Mouse (Mus musculus): ENCODE data around the gene Gm36245. TPM values are rescaled to one million over a fixed set of nuclear protein-coding genes. Genes with fewer than 3 reads are reported as not detected.

Gm36245 gene
- polyA plus RNA-seq, 1 experiment from 2014 or later = not detected

Other genes starting within 250 kb of the Gm36245 start
- gene Apol7a, start 200.1 kb upstream of the Gm36245 start, polyA plus RNA-seq (2015; fragmentation: Nextera tagmentation; extraction: Ambion mirVana) = not detected in 2 replicates
- 0.24 and 0.46 TPM in 2 replicates for gene Apol9a, start 188.1 kb upstream of the Gm36245 start, polyA plus RNA-seq (2015; fragmentation: Nextera tagmentation; extraction: Ambion mirVana)
- not detected in 2 replicates for gene Apol7b, start 151.8 kb upstream of the Gm36245 start, polyA plus RNA-seq (2015; fragmentation: Nextera tagmentation; extraction: Ambion mirVana)
- gene Apol10a, start 122.2 kb upstream of the Gm36245 start, polyA plus RNA-seq (2015; fragmentation: Nextera tagmentation; extraction: Ambion mirVana) = not detected in 2 replicates
- not detected in 2 replicates for gene Apol11a, start 91.0 kb upstream of the Gm36245 start, polyA plus RNA-seq (2015; fragmentation: Nextera tagmentation; extraction: Ambion mirVana)
- gene Apol7c, start 65.9 kb upstream of the Gm36245 start, polyA plus RNA-seq (2015; fragmentation: Nextera tagmentation; extraction: Ambion mirVana) = not detected in 2 replicates
- gene 1700025B11Rik, start 37.4 kb upstream of the Gm36245 start, polyA plus RNA-seq (2015; fragmentation: Nextera tagmentation; extraction: Ambion mirVana) = not detected in 2 replicates
- 0.06 TPM in 1 of 2 replicates, not detected in the other for gene Apol10b, start 3.1 kb upstream of the Gm36245 start, polyA plus RNA-seq (2015; fragmentation: Nextera tagmentation; extraction: Ambion mirVana)
- gene Apol11b, start 44.0 kb downstream of the Gm36245 start, polyA plus RNA-seq (2015; fragmentation: Nextera tagmentation; extraction: Ambion mirVana) = not detected in 2 replicates
- gene Apol7e, start 99.6 kb downstream of the Gm36245 start, polyA plus RNA-seq (2015; fragmentation: Nextera tagmentation; extraction: Ambion mirVana) = not detected in 2 replicates
- 0.13 and 0.44 TPM in 2 replicates for gene Apol9b, start 129.8 kb downstream of the Gm36245 start, polyA plus RNA-seq (2015; fragmentation: Nextera tagmentation; extraction: Ambion mirVana)
- gene Apol8, start 157.7 kb downstream of the Gm36245 start, polyA plus RNA-seq (2015; fragmentation: Nextera tagmentation; extraction: Ambion mirVana) = 0.14 and 0.35 TPM in 2 replicates
- 8.4 and 11.8 TPM in 2 replicates for gene Myh9, start 242.9 kb downstream of the Gm36245 start, polyA plus RNA-seq (2015; fragmentation: Nextera tagmentation; extraction: Ambion mirVana)

Data from hindbrain, embryonic 16.5 days (tissue).